Mouse (Mus musculus): ENCODE measurements around the gene Dnaic1. TPM values are rescaled to one million over a fixed set of nuclear protein-coding genes. Genes with fewer than 3 reads are reported as not detected.

Gene Dnaic1
- polyA plus RNA-seq, 1 experiment = 2.3 TPM

- WGBS = 21% methylated on average over 21 of the region's 25 CpGs
- DNase-seq (ENCODE audit: low read depth, low spot score) = no peak
Measured at GRCm38 (mm10) chr4:41658566-41659384, 89.2 kb downstream of the Dnaic1 start.

GRCm38 (mm10) chr4:41659556-41659955, 90.0 kb downstream of the Dnaic1 start:
- 68% methylated on average over 13 of the region's 13 CpGs for WGBS

DNA sequence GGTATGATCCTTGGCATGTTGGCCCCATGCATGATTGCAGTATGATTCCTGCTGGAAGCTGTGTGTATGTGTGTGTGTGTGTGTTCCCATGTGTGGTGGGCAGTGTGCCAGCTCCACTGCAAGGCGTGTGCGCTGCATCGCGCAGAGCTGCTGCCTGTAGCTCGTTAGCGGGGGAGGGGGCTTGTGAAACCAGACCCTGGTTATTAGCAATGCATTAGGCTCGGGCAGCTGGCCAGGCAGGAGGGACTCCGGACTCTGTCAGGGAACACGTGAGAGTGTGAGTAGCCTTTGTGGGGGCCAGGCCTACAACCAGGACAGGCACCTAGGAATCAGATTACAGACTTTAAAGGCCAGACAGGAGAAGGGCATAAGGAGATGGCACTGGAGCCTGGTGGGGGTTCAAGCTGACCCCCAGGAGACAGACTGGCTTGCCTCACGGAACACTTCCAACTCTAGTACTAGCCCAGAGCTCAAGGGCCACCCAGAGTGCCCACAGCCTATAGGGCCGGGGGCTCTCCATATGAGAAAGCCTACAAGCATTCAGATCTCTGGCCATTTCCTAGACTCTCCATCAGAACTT, 91.4 kb downstream of the Dnaic1 start:
- 66% methylated on average over 11 of the region's 11 CpGs for WGBS
- DNase-seq (ENCODE audit: low read depth, low spot score) = no peak

More at GRCm38 (mm10) chr4:41659556-41659955, 90.0 kb downstream of the Dnaic1 start:
- no peak for DNase-seq (ENCODE audit: low read depth, low spot score)

GRCm38 (mm10) chr4:41662723-41663122, 93.1 kb downstream of the Dnaic1 start:
- no peak for DNase-seq (ENCODE audit: low read depth, low spot score)
- 82% methylated on average over 11 of the region's 11 CpGs for WGBS

DNA sequence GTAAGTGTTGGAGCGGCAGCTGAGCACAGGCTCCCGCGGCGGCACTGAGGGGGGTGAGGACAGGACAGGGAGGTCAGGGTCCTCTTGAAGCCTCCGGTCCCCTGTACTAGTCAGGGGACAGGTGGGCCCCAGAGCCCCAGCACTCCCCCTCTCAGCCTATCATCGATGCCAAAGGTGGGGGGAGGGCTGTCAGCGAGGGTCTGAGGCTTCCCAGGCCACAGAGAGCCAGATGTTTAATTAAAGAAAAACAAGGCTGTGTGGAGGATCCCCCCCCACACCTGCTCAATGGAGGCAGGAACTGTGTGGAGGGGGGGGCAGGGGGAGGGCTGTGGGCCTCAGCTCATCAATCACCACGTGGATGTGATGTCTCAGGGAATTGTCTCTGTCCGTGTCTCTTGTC, 94.0 kb downstream of the Dnaic1 start:
- no peak for DNase-seq (ENCODE audit: low read depth, low spot score)
- WGBS = 68% methylated on average over 9 of the region's 9 CpGs

- WGBS = 16% methylated on average over 7 of the region's 7 CpGs
- no peak for DNase-seq (ENCODE audit: low read depth, low spot score)
Measured at GRCm38 (mm10) chr4:41664533-41664932, 95.0 kb downstream of the Dnaic1 start.

DNA sequence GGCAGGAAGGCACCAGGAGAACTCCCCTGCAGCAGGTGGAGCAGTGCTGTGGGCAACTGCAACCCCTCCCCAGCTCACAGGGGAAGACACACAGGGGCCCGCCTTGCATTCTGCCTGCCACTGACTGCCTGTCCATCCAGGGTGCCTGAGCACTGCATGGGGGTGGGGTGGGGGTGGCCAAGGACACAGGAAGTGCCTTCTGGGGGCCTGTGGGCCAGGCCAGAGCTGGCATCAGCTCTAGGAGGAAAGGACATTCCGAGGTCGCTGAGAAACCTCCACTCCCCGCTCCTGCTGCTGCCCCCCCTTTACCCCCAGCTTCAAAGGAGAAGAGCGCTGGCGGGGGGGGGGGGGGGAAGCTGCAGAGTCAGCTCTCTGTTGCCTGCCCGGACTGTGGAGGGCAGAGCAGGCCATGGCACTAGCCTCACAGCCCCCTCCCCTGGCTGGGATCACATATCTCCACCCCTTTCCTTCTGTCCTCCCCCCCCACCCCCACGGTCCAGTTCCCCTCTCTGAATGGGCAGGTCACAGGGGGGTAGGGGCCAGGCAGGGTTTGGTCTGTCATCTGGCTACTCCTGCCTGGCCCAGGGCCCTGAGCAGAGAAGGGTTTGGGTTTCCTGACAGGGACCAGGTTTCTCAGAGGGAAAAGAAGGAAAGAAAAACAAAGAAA, 95.6 kb downstream of the Dnaic1 start:
- no peak for DNase-seq (ENCODE audit: low read depth, low spot score)
- 14% methylated on average over 8 of the region's 8 CpGs for WGBS

DNA sequence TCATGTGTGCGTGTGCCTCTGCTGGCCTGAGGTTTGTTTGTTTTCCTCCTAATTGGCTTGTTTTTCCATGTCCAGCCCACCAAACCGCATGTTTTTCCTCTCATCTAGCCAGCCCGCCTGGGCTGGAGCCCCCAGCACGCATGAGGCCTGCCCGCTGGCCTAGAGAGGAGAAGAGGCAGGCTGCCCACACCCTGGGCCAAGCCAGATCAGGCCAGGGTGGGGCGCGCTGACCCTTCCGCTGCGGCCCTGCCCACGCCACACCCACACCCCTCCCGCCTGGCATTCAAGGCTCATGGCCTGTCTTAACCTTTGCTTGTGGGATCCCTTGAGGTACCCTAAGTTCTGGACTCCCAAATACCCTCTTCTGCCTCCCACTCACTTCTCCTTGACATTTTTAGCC, 97.1 kb downstream of the Dnaic1 start:
- WGBS = 56% methylated on average over 11 of the region's 11 CpGs

DNA sequence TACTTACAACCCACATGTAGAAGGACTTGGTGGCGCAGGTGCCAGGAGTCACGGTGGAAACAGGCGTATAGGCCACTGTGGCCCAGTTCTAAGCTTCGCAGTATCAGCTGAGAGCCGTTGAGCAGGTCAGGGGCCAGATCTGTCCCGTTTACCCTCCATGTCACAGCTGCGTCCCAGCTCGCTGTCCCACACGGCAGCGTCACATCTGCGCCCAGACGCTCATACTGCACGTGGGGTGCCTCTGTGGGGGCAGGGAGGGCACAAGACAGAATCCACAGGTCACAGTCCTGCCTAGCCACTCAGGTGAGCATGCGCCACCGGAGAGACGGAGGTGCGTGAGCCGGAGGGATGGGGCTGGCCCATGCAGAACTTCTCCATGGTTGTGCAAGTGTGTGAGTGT, 101.3 kb downstream of the Dnaic1 start:
- DNase-seq (ENCODE audit: low read depth, low spot score) = no peak
- WGBS = 85% methylated on average over 18 of the region's 18 CpGs

More for the DNA sequence above, 97.1 kb downstream of the Dnaic1 start:
- DNase-seq (ENCODE audit: low read depth, low spot score) = no peak

GRCm38 (mm10) chr4:41671500-41671899, 101.9 kb downstream of the Dnaic1 start:
- DNase-seq (ENCODE audit: low read depth, low spot score) = no peak
- 44% methylated on average over 5 of the region's 5 CpGs for WGBS

DNA sequence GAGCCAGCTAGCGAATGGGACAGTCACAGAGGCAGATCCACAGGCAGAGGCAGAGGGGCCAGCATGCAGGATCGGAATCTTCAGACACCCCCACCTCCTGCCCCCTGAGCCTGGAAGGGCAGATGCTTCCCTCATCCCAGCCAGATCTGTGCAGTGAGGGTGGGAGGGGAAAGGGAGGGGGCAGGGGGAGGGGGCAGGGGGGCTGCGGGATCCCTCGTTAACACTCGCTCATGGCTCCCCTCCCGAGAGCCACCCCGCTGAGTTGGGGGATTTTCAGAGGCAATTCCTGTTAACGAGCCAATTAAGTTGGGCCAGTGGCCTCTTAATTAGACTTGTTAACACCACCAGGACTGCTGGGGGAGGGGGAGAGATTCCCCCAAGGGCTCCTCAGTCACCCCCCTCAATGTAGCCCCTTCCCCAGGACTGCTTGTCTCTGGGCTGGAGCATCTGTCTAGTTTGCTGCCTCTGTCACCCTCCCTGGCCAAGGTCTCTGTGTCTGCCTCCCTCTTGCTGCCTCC, 102.4 kb downstream of the Dnaic1 start:
- no peak for DNase-seq (ENCODE audit: low read depth, low spot score)
- WGBS = 26% methylated on average over 8 of the region's 8 CpGs

GRCm38 (mm10) chr4:41672522-41672963, 103.0 kb downstream of the Dnaic1 start:
- 48% methylated on average over 8 of the region's 8 CpGs for WGBS
- no peak for DNase-seq (ENCODE audit: low read depth, low spot score)

- WGBS = 74% methylated on average over 19 of the region's 19 CpGs
- no peak for DNase-seq (ENCODE audit: low read depth, low spot score)
Measured at GRCm38 (mm10) chr4:41673186-41673585, 103.6 kb downstream of the Dnaic1 start.

GRCm38 (mm10) chr4:41676248-41677005, 106.9 kb downstream of the Dnaic1 start:
- no peak for DNase-seq (ENCODE audit: low read depth, low spot score)
- WGBS = 59% methylated on average over 17 of the region's 17 CpGs

- DNase-seq (ENCODE audit: low read depth, low spot score) = no peak
- 49% methylated on average over 13 of the region's 13 CpGs for WGBS
Measured at GRCm38 (mm10) chr4:41677006-41677629, 107.5 kb downstream of the Dnaic1 start.

DNA sequence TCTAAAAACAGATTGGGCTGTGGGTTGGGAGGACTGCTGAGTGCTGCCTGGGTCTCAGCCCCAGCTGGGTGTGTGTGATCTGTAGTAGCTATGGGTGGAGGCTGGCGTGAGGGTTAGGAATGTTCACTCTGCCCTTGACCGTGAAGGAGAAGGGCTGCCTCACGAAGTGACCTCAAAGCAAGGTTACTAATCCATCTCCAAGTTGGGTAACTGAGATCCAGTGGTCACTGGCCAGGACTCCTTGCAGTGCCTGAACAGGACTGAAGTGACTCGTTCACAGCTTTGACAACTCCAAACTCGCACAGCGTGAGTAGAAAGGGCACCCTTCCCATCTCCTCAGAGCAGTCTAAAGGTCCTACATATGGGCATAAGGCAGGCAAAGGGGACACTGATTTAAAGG, 109.3 kb downstream of the Dnaic1 start:
- 60% methylated on average over 6 of the region's 6 CpGs for WGBS
- no peak for DNase-seq (ENCODE audit: low read depth, low spot score)

DNA sequence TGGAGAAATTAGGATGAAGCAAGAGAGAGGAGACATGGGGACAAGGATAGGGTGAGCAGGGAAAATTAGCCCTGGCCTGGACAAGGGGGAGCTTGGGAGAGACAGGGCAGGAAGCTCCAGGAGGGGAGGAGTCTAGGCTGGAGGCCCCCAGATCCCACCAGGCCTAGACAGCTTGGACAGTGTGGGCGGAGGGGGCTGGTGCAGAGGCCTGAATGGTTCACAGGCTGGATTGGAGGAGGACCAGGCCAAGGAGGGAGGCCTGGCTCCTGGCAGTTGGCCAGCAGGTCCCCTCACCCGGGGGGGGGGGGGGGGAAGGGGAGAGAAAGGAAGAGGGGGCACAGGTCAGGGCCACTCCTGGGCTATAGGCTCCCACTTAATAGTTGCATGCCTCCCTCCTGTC, 109.7 kb downstream of the Dnaic1 start:
- no peak for DNase-seq (ENCODE audit: low read depth, low spot score)
- 88% methylated on average over 1 of the region's 2 CpGs for WGBS

GRCm38 (mm10) chr4:41681176-41681575, 111.6 kb downstream of the Dnaic1 start:
- no peak for DNase-seq (ENCODE audit: low read depth, low spot score)
- WGBS = 52% methylated on average over 4 of the region's 4 CpGs

GRCm38 (mm10) chr4:41681947-41682346, 112.4 kb downstream of the Dnaic1 start:
- no peak for DNase-seq (ENCODE audit: low read depth, low spot score)
- 82% methylated on average over 10 of the region's 10 CpGs for WGBS

Data from large intestine, adult 2 months (tissue).